Comparison of ENCODE assay signal across 14 mouse cellular contexts in the genomic region with DNA sequence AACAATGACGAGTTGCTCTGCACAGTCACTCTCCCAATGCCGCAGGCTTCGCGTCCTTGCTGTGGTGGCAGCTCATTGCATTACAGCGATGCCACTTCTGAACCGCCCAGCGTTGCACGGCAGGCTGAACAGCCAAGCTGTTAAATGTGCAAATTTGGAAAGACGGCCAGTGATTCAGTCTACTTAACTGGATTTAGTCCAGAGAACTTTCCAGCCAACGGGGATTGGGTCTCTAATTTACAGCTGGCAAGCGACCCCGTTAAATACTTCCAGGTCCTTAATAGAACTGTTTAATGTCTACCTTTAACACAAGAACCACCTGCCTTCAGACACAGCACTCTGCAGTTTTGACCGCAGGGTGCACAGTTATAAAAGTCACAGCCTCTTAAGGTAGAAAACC.
DNase-seq lines count a peak whose midpoint lies in the region; ATAC-seq and TF ChIP-seq lines count a peak whose summit lies in the region.
"Had no signal": no experiment of that assay in that cellular context is flagged by ENCODE, and none has a peak within 500 bp of the region (broad histone marks: within the 10 kb centered on the region; RNA-seq: fewer than 3 reads in every experiment).

No protein-coding gene starts in this region.

- no peak for ATAC-seq in limb, embryonic 14.5 days (ENCODE audit: low FRiP score, low read depth)

- TF ChIP-seq CTCF in layer of hippocampus, adult 2 months (conservative IDR thresholded peaks at IDR 0.05): peak; percentile 43

- H3K27ac ChIP-seq in layer of hippocampus, adult 2 months: no peak overlapping the region
- H3K27ac ChIP-seq in limb, embryonic 14.5 days (replicated peaks; ENCODE audit: low read depth, low read length): no peak overlapping the region
- H3K27ac ChIP-seq: embryonic facial prominence, embryonic 15.5 days; liver, embryonic 13.5 days had no signal

- no peak for TF ChIP-seq POLR2A in limb, embryonic 14.5 days (IDR thresholded peaks at IDR 0.05; ENCODE audit: borderline replicate concordance, extremely low read depth, insufficient read depth, insufficient read length)

- no peak overlapping the region for H3K4me2 ChIP-seq in limb, embryonic 14.5 days (replicated peaks; ENCODE audit: low read depth, low read length, severe bottlenecking)
- H3K4me2 ChIP-seq: embryonic facial prominence, embryonic 15.5 days; liver, embryonic 13.5 days had no signal

- peak in 1 of 2 experiments; percentile 1 for DNase-seq in layer of hippocampus, adult 2 months (ENCODE audit: low spot score in 2 of 2)
- DNase-seq in layer of hippocampus, adult 11-12 months (ENCODE audit: low spot score): no peak
- peak; percentile 46 for DNase-seq in adrenal gland, postnatal 10 days
- DNase-seq in hindlimb bud, embryonic 11.5 days (ENCODE audit: extremely low spot score, low read depth, low spot score): peak; percentile 62
- peak; percentile 63 for DNase-seq in limb, embryonic 14.5 days (ENCODE audit: low spot score)
- no peak for DNase-seq in thymus, postnatal 4 days
- DNase-seq in spleen, postnatal 14 days (ENCODE audit: low spot score in 2 of 2): no peak
- DNase-seq: cerebellum, adult 2 months; gastrocnemius, postnatal 25 days; heart, postnatal 14 days; liver, embryonic 13.5 days; thymus, adult 2 months had no signal

- H3K27me3 ChIP-seq in limb, embryonic 14.5 days (ENCODE audit: control insufficient read depth, insufficient read depth, low read length): peaks cover 71% of the 10 kb centered on the region
- H3K27me3 ChIP-seq: embryonic facial prominence, embryonic 15.5 days; liver, embryonic 13.5 days had no signal

- no peak overlapping the region for H3K4me3 ChIP-seq in layer of hippocampus, adult 2 months
- no peak overlapping the region for H3K4me3 ChIP-seq in limb, embryonic 14.5 days (replicated peaks; ENCODE audit: low read length)
- H3K4me3 ChIP-seq: embryonic facial prominence, embryonic 15.5 days; liver, embryonic 13.5 days had no signal

- H3K9ac ChIP-seq in limb, embryonic 14.5 days (ENCODE audit: low read depth, low read length, severe bottlenecking): no peak overlapping the region
- H3K9ac ChIP-seq: embryonic facial prominence, embryonic 15.5 days; liver, embryonic 13.5 days had no signal

- peaks cover 17% of the 10 kb centered on the region; the same call in 1 of the 2 replicates for H3K4me1 ChIP-seq in limb, embryonic 14.5 days (ENCODE audit: control insufficient read depth, insufficient read depth, low read length)
- H3K4me1 ChIP-seq: embryonic facial prominence, embryonic 15.5 days; liver, embryonic 13.5 days had no signal

- WGBS in limb, embryonic 14.5 days: 22% methylated on average over 13 of the region's 13 CpGs

- H3K36me3 ChIP-seq in limb, embryonic 14.5 days (ENCODE audit: control insufficient read depth, insufficient read depth, low read length): no peaks in the 10 kb centered on the region
- H3K36me3 ChIP-seq: embryonic facial prominence, embryonic 15.5 days; G1E; liver, embryonic 13.5 days had no signal

- no peaks in the 10 kb centered on the region for H3K9me3 ChIP-seq in limb, embryonic 14.5 days (ENCODE audit: control insufficient read depth, low read length)
- H3K9me3 ChIP-seq: embryonic facial prominence, embryonic 15.5 days; liver, embryonic 13.5 days had no signal

Comparison
In these comparisons a context has a peak if more than half of its experiments do, and no peak if none do; other contexts are left out.
1. DNase-seq: peak in adrenal gland, postnatal 10 days (single experiment), hindlimb bud, embryonic 11.5 days (single experiment) and limb, embryonic 14.5 days (single experiment); none in layer of hippocampus, adult 11-12 months (single experiment), thymus, postnatal 4 days (single experiment) and spleen, postnatal 14 days (0 of 2).